Mouse (Mus musculus): ENCODE measurements around the gene Nr5a1.

DNA sequence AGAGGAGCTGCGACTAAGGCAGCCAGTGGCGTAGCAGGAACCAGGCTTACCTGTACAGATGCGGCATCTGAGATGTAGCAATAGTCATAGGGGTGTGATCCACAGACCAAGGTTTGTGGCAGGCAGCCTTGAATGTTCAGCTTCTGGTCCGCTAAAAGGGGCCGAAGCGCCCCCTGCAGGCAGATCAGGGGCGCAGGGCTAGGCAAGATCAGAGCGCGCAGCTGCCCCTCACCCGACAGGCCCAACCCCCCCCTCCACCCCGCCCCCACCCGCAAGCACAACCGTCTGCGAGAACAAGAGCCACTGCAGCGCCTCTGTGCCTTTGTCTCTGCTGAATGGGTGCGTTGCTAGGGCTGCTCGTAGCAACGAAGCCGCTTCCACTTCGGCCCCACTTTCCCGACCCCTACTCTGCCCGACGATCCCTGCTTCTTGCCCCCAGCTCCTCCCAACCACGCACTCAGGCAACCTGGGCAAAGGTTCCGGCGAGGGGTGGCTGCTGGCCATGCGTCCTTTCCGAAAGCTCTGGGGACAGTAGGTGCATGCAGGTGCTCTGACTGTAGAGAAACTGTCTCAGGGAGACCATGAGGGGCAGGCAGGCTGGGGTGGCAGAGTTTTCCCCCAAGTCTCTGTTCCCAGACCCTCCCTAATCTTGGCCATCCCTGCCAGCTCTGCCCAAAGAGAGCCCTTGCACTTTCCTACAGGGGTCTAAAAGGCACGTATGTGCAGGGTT lies 25.4 kb downstream of the Nr5a1 start:
- no peak for TF ChIP-seq E2F4 (IDR thresholded peaks at IDR 0.05; ENCODE audit: insufficient read depth)
- TF ChIP-seq TCF12 (IDR thresholded peaks at IDR 0.05; ENCODE audit: insufficient read depth, poor library complexity, severe bottlenecking) = no peak
- no peak for TF ChIP-seq MYOD1 (IDR thresholded peaks at IDR 0.05; ENCODE audit: control insufficient read depth in 1 of 3, insufficient read length in 2 of 3, low read depth in 2 of 3)
- TF ChIP-seq POLR2A (IDR thresholded peaks at IDR 0.05; ENCODE audit: insufficient read length, low read depth) = no peak
- TF ChIP-seq USF1 (IDR thresholded peaks at IDR 0.05; ENCODE audit: low read depth) = no peak
